In genomic region chr1:105988903-105989639, GRCm38 (mm10) we compare ENCODE assay signal across 9 mouse cellular contexts. TPM values are rescaled to one million over a fixed set of nuclear protein-coding genes. Genes with fewer than 3 reads are reported as not detected.
A peak's percentile ranks its signal among the peaks of the same experiment; 100 is the strongest.
DNase-seq lines count a peak whose midpoint lies in the region; ATAC-seq and TF ChIP-seq lines count a peak whose summit lies in the region.
"Had no signal": no experiment of that assay in that cellular context is flagged by ENCODE, and none has a peak within 500 bp of the region (broad histone marks: within the 10 kb centered on the region; RNA-seq: fewer than 3 reads in every experiment).

No protein-coding gene starts in this region.

- no peaks in the 10 kb centered on the region for H3K36me3 ChIP-seq in heart, embryonic 12.5 days
- no peaks in the 10 kb centered on the region; the same call in 1 of the 2 replicates for H3K36me3 ChIP-seq in ES-E14 (ENCODE audit: control insufficient read depth, insufficient read depth, low read length, poor library complexity, severe bottlenecking)
- H3K36me3 ChIP-seq in heart, embryonic 16.5 days (ENCODE audit: control insufficient read depth, insufficient read depth): no peaks in the 10 kb centered on the region
- H3K36me3 ChIP-seq in midbrain, embryonic 10.5 days: no peaks in the 10 kb centered on the region

- no peak for DNase-seq in heart, adult 8-10 months (ENCODE audit: low spot score)
- DNase-seq in ES-E14 (ENCODE audit: low read depth, low spot score): no peak
- no peak for DNase-seq in midbrain, embryonic 10.5 days (ENCODE audit: low spot score)
- DNase-seq in right cerebral cortex, postnatal 4 days: no peak
- DNase-seq in adrenal gland, postnatal 14 days: no peak
- no peak for DNase-seq in B cell, adult 2 months
- DNase-seq: kidney, adult 18-20 months had no signal

- no peaks in the 10 kb centered on the region for H3K27me3 ChIP-seq in heart, embryonic 12.5 days (replicated peaks)
- H3K27me3 ChIP-seq in heart, embryonic 16.5 days (ENCODE audit: control insufficient read depth, insufficient read depth, low read length): no peaks in the 10 kb centered on the region
- peaks cover 18% of the 10 kb centered on the region for H3K27me3 ChIP-seq in midbrain, embryonic 10.5 days (ENCODE audit: low read depth, poor library complexity, severe bottlenecking)

- no peak for ATAC-seq in heart, embryonic 12.5 days (ENCODE audit: insufficient number of reproducible peaks, low FRiP score)
- no peak for ATAC-seq in heart, embryonic 16.5 days (replicated peaks; ENCODE audit: extremely low read depth, insufficient read depth, low FRiP score)

- peak overlapping the region; percentile 70 for H3K4me3 ChIP-seq in heart, embryonic 12.5 days
- H3K4me3 ChIP-seq in ES-E14 (ENCODE audit: insufficient read depth in 1 of 2, low read depth in 1 of 2, low read length in 2 of 2, poor library complexity in 1 of 2, severe bottlenecking in 1 of 2): peak overlapping the region; percentile 90 to 93; a peak in 3 of 4 replicates
- peak overlapping the region; percentile 64 for H3K4me3 ChIP-seq in heart, embryonic 16.5 days (ENCODE audit: low read length)
- peak overlapping the region; percentile 86 for H3K4me3 ChIP-seq in midbrain, embryonic 10.5 days

- H3K9me3 ChIP-seq in heart, embryonic 12.5 days (replicated peaks): no peaks in the 10 kb centered on the region
- H3K9me3 ChIP-seq in ES-E14 (ENCODE audit: control insufficient read depth, insufficient read depth, low read depth, low read length): no peaks in the 10 kb centered on the region
- H3K9me3 ChIP-seq in heart, embryonic 16.5 days (replicated peaks; ENCODE audit: control insufficient read depth, low read length): no peaks in the 10 kb centered on the region
- H3K9me3 ChIP-seq in midbrain, embryonic 10.5 days (replicated peaks): no peaks in the 10 kb centered on the region

- 46% methylated on average over 14 of the region's 14 CpGs for WGBS in heart, embryonic 12.5 days
- 43% methylated on average over 14 of the region's 14 CpGs for WGBS in heart, embryonic 16.5 days
- WGBS in midbrain, embryonic 10.5 days: 79% methylated on average over 14 of the region's 14 CpGs

- H3K4me1 ChIP-seq in heart, embryonic 12.5 days (replicated peaks): peaks cover 18% of the 10 kb centered on the region
- peaks cover 2 to 3% of the 10 kb centered on the region in 2 experiments; a peak in 2 of 4 replicates for H3K4me1 ChIP-seq in ES-E14 (ENCODE audit: control insufficient read depth in 2 of 2, insufficient read depth in 2 of 2, low read length in 2 of 2, poor library complexity in 1 of 2)
- peaks cover 23% of the 10 kb centered on the region for H3K4me1 ChIP-seq in heart, embryonic 16.5 days (ENCODE audit: control insufficient read depth, insufficient read depth, low read length)
- peaks cover 39% of the 10 kb centered on the region for H3K4me1 ChIP-seq in midbrain, embryonic 10.5 days

- in situ Hi-C loops in ES-E14 (cut with MboI; ENCODE audit: low sequenced_read_pairs in 2 of 2, unreplicated experiment in 2 of 2): no loop called here

- H3K27ac ChIP-seq in heart, embryonic 12.5 days (ENCODE audit: poor library complexity, severe bottlenecking): no peak overlapping the region
- H3K27ac ChIP-seq in ES-E14 (ENCODE audit: insufficient read depth, low read depth, low read length, poor library complexity, severe bottlenecking): no peak overlapping the region
- peak overlapping the region; percentile 57; the same call in 1 of the 2 replicates for H3K27ac ChIP-seq in heart, embryonic 16.5 days (ENCODE audit: low read length)
- no peak overlapping the region for H3K27ac ChIP-seq in midbrain, embryonic 10.5 days (replicated peaks)

- no peak overlapping the region; the same call in 1 of the 2 replicates for H3K9ac ChIP-seq in heart, embryonic 12.5 days
- H3K9ac ChIP-seq in ES-E14 (ENCODE audit: insufficient read depth, low read depth, low read length, poor library complexity, severe bottlenecking): no peak overlapping the region
- H3K9ac ChIP-seq in heart, embryonic 16.5 days (ENCODE audit: low read length): peak overlapping the region; percentile 79

- H3K4me2 ChIP-seq in heart, embryonic 12.5 days: peak overlapping the region; percentile 95
- peak overlapping the region; percentile 79 for H3K4me2 ChIP-seq in heart, embryonic 16.5 days (ENCODE audit: low read depth, low read length)

TF ChIP-seq in ES-E14, 5 proteins besides CTCF, POLR2A, EP300 and RAD21:
- TF ChIP-seq ZC3H11A (IDR thresholded peaks at IDR 0.05; ENCODE audit: borderline replicate concordance, low read depth, low read length): no peak
- no peak for TF ChIP-seq CHD2 (IDR thresholded peaks at IDR 0.05; ENCODE audit: low read depth, low read length)
- no peak for TF ChIP-seq MAFK (IDR thresholded peaks at IDR 0.05; ENCODE audit: insufficient read depth, low read depth, low read length)
- no peak for TF ChIP-seq HCFC1 (IDR thresholded peaks at IDR 0.05; ENCODE audit: borderline replicate concordance, insufficient read depth, low read length)
- TF ChIP-seq ZNF384 (IDR thresholded peaks at IDR 0.05; ENCODE audit: low read depth, low read length): no peak

RNA-seq across cellular contexts. Expression of gene Zcchc2, which starts 1.1 kb away (rescaled TPM):
- polyA plus RNA-seq in heart, embryonic 12.5 days (2016; fragmentation: Nextera tagmentation; extraction: Ambion mirVana): 2.0 and 2.3 TPM in 2 replicates
- total RNA-seq in heart, adult 8-10 months (2022): 10 to 100 TPM in 1 of 4 experiments, 1 to 10 TPM in 3; 7.9 to 10.5 (median 10.0) TPM
- 9.5 and 11.5 TPM in 2 replicates for total RNA-seq in ES-E14 (2012; rRNA removed)
- polyA plus RNA-seq in heart, embryonic 16.5 days (2015; fragmentation: Nextera tagmentation; extraction: Ambion mirVana): 1.9 and 2.2 TPM in 2 replicates
- polyA plus RNA-seq in midbrain, embryonic 10.5 days (2016; fragmentation: Nextera tagmentation; extraction: Ambion mirVana): 1.7 and 1.9 TPM in 2 replicates
- total RNA-seq in adrenal gland, postnatal 14 days (2021): 17.5 and 19.0 TPM in 2 replicates
